Mouse (Mus musculus): ENCODE measurements around the gene Lgr6. TPM values are rescaled to one million over a fixed set of nuclear protein-coding genes. Genes with fewer than 3 reads are reported as not detected.

The Lgr6 gene
- polyA plus RNA-seq, 1 experiment = not detected

DNA sequence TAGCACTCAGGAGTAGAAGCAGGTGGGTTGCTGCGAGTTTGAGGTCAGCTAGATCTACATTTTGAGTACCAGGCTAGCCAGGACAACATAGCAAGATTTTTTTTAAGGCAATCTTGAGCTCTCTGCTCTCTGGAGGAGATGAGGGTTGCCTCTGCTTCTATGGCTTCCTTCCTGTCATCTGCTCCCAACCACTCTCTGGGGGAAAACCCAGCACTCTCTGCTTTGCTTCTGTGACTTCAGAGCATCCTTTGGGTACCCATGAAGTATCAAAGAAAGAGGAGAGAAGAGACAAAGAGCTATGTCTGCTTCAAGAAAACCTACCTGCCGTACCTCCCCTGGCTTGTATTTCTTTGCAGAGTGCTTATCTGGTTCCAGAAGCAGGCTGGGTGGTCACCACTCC is 38.9 kb upstream of the Lgr6 start:
- Histone ChIP-seq H3K27ac (ENCODE audit: control insufficient read depth, insufficient read depth, low read depth, low read length, poor library complexity) (no peak overlapping the region), H3K4me3 (replicated peaks; ENCODE audit: control insufficient read depth, low read depth, low read length) (no peak overlapping the region), H3K4me1 (ENCODE audit: control insufficient read depth, insufficient read depth, low read length) (no peaks in the 10 kb centered on the region)
- TF ChIP-seq POLR2A (IDR thresholded peaks at IDR 0.05; ENCODE audit: borderline replicate concordance, control insufficient read depth, low read depth, low read length) (no peak), CTCF (IDR thresholded peaks at IDR 0.05; ENCODE audit: control insufficient read depth, insufficient read depth, low read length) (no peak)
- 80% methylated on average over 2 of the region's 2 CpGs for WGBS

DNA sequence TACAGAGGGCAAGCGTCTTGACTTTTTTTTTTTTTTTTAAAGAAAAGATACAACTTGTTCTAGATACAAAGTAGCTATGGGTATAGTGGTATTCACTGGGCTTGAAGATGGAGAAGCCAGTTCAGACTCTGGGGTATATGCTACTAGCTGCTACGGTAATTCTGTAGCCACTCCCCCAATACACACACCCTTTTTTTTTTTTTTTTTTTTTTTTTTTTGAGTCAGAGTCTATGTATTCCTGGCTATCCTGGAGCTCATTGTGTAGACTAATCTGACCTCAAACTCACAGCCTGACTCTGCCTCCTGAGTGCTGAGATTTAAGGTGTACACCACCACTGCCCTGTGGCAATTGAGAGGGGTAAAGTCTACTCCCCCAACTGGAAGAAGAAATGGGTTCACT is 37.4 kb upstream of the Lgr6 start:
- no peaks in the 10 kb centered on the region for H3K4me1 ChIP-seq (ENCODE audit: control insufficient read depth, insufficient read depth, low read length)
- no peak overlapping the region for H3K27ac ChIP-seq (ENCODE audit: control insufficient read depth, insufficient read depth, low read depth, low read length, poor library complexity)
- WGBS = 77% methylated on average over 2 of the region's 2 CpGs
- no peak overlapping the region for H3K4me3 ChIP-seq (replicated peaks; ENCODE audit: control insufficient read depth, low read depth, low read length)
- TF ChIP-seq CTCF (IDR thresholded peaks at IDR 0.05; ENCODE audit: control insufficient read depth, insufficient read depth, low read length) (no peak), POLR2A (IDR thresholded peaks at IDR 0.05; ENCODE audit: borderline replicate concordance, control insufficient read depth, low read depth, low read length) (no peak)

- Histone ChIP-seq H3K4me1 (ENCODE audit: control insufficient read depth, insufficient read depth, low read length) (peaks cover 5% of the 10 kb centered on the region; the same call in 1 of the 2 replicates), H3K27ac (ENCODE audit: control insufficient read depth, insufficient read depth, low read depth, low read length, poor library complexity) (no peak overlapping the region), H3K4me3 (replicated peaks; ENCODE audit: control insufficient read depth, low read depth, low read length) (no peak overlapping the region)
- WGBS = 70% methylated on average over 2 of the region's 2 CpGs
- no peak for TF ChIP-seq POLR2A (IDR thresholded peaks at IDR 0.05; ENCODE audit: borderline replicate concordance, control insufficient read depth, low read depth, low read length)
- TF ChIP-seq CTCF (IDR thresholded peaks at IDR 0.05; ENCODE audit: control insufficient read depth, insufficient read depth, low read length) = no peak
Observed at GRCm38 (mm10) chr1:135139906-135140305, 34.8 kb upstream of the Lgr6 start.

GRCm38 (mm10) chr1:135136500-135136899 is 31.4 kb upstream of the Lgr6 start:
- Histone ChIP-seq H3K4me1 (ENCODE audit: control insufficient read depth, insufficient read depth, low read length) (peaks cover 11% of the 10 kb centered on the region), H3K27ac (ENCODE audit: control insufficient read depth, insufficient read depth, low read depth, low read length, poor library complexity) (no peak overlapping the region), H3K4me3 (replicated peaks; ENCODE audit: control insufficient read depth, low read depth, low read length) (no peak overlapping the region)
- 0% methylated on average over 1 of the region's 1 CpGs for WGBS
- TF ChIP-seq POLR2A (IDR thresholded peaks at IDR 0.05; ENCODE audit: borderline replicate concordance, control insufficient read depth, low read depth, low read length) = no peak
- TF ChIP-seq CTCF (IDR thresholded peaks at IDR 0.05; ENCODE audit: control insufficient read depth, insufficient read depth, low read length) = peak; percentile 92

DNA sequence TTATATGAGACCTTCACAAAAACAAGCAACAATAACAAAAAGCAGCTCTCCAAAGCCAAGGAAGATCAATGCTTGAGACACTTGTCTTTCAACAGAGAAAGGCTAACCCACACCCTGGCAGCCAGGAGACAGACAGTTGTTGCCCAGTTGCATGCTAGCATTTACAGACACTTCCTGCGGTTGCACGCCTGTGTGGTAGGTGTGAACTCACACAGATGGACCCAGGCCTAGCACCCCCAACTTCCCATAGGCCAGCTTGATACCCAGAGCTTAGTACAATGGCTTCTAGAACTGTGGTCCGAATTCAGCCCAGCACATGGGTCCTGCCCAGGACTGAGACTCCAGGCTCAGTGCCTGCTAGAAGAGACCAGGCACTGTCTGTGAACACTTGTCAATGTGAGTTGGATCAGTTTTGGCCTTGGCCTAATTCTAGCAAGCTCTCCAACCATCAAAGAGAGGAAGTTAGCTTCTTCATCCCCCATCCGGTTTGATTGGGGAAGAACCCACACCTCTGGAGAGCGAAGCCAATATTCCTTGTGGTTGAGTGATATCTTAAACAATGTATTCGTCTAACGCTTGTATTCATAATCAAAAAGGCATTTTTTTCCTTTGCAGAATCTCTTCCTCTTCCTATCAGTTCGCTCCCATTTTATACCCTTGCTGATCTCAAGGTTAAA is 30.2 kb upstream of the Lgr6 start:
- TF ChIP-seq POLR2A (IDR thresholded peaks at IDR 0.05; ENCODE audit: borderline replicate concordance, control insufficient read depth, low read depth, low read length) (no peak), CTCF (IDR thresholded peaks at IDR 0.05; ENCODE audit: control insufficient read depth, insufficient read depth, low read length) (no peak)
- WGBS = 22% methylated on average over 8 of the region's 8 CpGs
- Histone ChIP-seq H3K4me3 (replicated peaks; ENCODE audit: control insufficient read depth, low read depth, low read length) (no peak overlapping the region), H3K4me1 (ENCODE audit: control insufficient read depth, insufficient read depth, low read length) (peaks cover 13% of the 10 kb centered on the region), H3K27ac (ENCODE audit: control insufficient read depth, insufficient read depth, low read depth, low read length, poor library complexity) (peak overlapping the region; percentile 9; the same call in 1 of the 2 replicates)

DNA sequence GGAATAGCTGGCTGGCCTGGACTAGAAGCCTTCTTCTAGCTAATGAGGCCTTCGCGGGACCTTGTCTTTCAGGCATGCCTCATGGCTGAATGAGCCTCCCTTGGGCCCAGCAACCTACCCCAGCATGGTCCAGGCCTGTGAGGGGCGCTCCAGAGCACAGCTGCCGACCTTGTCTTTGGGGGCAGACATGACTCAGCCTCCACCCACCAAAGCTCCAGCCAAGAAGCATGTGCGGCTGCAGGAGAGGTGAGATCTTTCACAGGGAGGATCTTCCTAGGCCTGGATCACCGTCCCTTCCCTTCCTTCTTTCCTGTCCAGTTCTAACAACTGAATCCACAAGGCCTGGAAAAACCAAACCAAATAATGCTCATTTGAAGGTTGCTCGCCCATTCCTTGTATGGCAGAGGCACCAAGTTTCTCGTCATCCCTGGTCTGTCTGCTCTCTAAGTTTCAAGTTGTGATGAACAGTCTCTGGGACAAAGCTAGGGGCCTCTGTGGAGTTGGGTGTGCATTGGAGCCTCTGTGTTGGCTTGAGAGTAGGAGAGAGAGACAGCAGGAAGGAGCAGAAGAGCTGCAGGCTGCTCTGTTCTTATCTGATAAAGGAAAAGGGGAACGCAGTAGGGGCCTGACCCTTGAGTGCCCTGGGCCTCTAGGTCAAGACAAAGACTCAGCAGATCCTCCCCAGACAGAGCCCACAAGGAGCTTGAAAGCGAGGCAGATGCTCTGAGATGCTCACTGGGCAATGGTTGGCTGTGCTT is 28.8 kb upstream of the Lgr6 start:
- no peak for TF ChIP-seq CTCF (IDR thresholded peaks at IDR 0.05; ENCODE audit: control insufficient read depth, insufficient read depth, low read length)
- TF ChIP-seq POLR2A (IDR thresholded peaks at IDR 0.05; ENCODE audit: borderline replicate concordance, control insufficient read depth, low read depth, low read length) = no peak
- WGBS = 12% methylated on average over 10 of the region's 10 CpGs
- H3K4me3 ChIP-seq (replicated peaks; ENCODE audit: control insufficient read depth, low read depth, low read length) = peak overlapping the region; percentile 51
- peak overlapping the region; percentile 90 for H3K27ac ChIP-seq (ENCODE audit: control insufficient read depth, insufficient read depth, low read depth, low read length, poor library complexity)
- peaks cover 13% of the 10 kb centered on the region for H3K4me1 ChIP-seq (ENCODE audit: control insufficient read depth, insufficient read depth, low read length)

GRCm38 (mm10) chr1:135132893-135133369 is 27.9 kb upstream of the Lgr6 start:
- H3K27ac ChIP-seq (ENCODE audit: control insufficient read depth, insufficient read depth, low read depth, low read length, poor library complexity) = peak overlapping the region; percentile 90
- WGBS = 1% methylated on average over 9 of the region's 9 CpGs
- peak; percentile 26; the same call in 1 of the 2 replicates for TF ChIP-seq POLR2A (IDR thresholded peaks at IDR 0.05; ENCODE audit: borderline replicate concordance, control insufficient read depth, low read depth, low read length)
- no peak for TF ChIP-seq CTCF (IDR thresholded peaks at IDR 0.05; ENCODE audit: control insufficient read depth, insufficient read depth, low read length)
- H3K4me1 ChIP-seq (ENCODE audit: control insufficient read depth, insufficient read depth, low read length) = peaks cover 15% of the 10 kb centered on the region
- H3K4me3 ChIP-seq (replicated peaks; ENCODE audit: control insufficient read depth, low read depth, low read length) = peak overlapping the region; percentile 51

DNA sequence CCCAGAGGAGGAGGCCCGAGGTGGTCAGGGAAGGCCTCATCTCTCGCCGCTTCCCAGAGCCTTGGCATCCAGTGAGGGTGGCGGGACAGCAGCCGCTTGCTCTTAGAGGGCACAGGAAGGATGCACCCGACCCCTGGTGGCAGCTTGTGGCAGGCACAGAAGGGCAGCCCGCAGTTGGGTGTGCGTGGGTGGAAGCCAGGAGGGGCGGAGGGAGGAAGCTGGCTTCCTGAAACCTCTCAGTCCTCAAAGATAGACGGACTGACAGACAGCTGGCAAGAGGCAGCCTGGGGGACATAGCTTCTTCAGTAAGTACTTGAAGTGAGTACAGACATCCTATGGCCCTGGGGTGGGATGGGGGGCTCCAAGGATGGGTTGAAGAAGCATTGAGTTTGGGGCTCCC is 27.4 kb upstream of the Lgr6 start, which contains the start of gene Ptpn7:
Ptpn7 (plus strand) TSS at position 228 of the 400 bp plus-strand sequence.
- WGBS = 0% methylated on average over 10 of the region's 10 CpGs
- Histone ChIP-seq H3K27ac (ENCODE audit: control insufficient read depth, insufficient read depth, low read depth, low read length, poor library complexity) (peak within 1 kb of the TSS; percentile 90), H3K4me3 (replicated peaks; ENCODE audit: control insufficient read depth, low read depth, low read length) (peak within 1 kb of the TSS; percentile 51), H3K4me1 (ENCODE audit: control insufficient read depth, insufficient read depth, low read length) (peaks cover 15% of the 10 kb centered on the region)
- peak; percentile 89; the same call in 1 of the 2 replicates for TF ChIP-seq POLR2A (IDR thresholded peaks at IDR 0.05; ENCODE audit: borderline replicate concordance, control insufficient read depth, low read depth, low read length)
- peak; percentile 94 for TF ChIP-seq CTCF (IDR thresholded peaks at IDR 0.05; ENCODE audit: control insufficient read depth, insufficient read depth, low read length)
